Mouse (Mus musculus): Measurements from ENCODE around the gene Cfap97d1. TPM values are rescaled to one million over a fixed set of nuclear protein-coding genes. Genes with fewer than 3 reads are reported as not detected.
A peak's percentile ranks its signal among the peaks of the same experiment; 100 is the strongest.

Gene Cfap97d1
- polyA plus RNA-seq, 1 experiment from 2014 or later: not detected

DNA sequence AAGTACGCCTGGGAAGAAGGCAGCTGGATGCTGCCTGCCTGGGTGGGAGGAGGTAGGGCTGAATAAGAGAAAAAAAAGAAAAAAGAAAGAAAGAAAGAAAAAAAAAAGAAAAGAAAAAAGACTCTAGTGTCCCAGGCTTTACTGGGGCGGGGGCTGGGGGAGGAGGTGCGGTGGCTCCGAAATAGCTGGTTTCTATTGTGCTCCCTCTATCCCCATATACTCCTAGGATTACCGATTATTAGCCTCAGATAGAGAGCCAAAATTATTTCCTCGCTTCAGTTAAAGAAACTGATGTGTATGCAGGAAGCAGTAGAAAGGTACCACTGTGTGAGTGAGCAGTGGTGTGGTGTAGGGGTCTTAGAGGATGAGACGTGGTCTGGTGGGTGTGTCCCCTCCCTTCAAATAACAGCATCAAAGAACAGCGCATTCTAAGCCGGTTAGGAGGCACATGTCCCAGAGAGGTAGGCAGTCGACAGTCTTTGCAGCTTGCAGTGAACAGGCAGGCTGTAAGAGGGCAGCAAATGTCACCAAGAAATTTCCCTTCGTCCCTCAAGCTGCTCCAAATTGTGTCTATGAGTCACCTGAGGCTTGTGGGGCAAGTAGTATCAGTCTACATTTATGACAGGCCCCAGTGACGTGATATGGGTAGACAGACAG lies 43.4 kb downstream of the Cfap97d1 start:
- peak overlapping the region; percentile 92 for H3K4me2 ChIP-seq (replicated peaks)
- 7% methylated on average over 12 of the region's 12 CpGs for WGBS
- H3K4me1 ChIP-seq: peaks cover 16% of the 10 kb centered on the region; the same call in 1 of the 2 replicates
- ATAC-seq (ENCODE audit: insufficient number of reproducible peaks, insufficient read depth, low FRiP score, low TSS enrichment): no peak; the same call in 1 of the 2 replicates
- peak overlapping the region; percentile 71 for H3K4me3 ChIP-seq
- H3K27ac ChIP-seq: peak overlapping the region; percentile 79; the same call in 1 of the 2 replicates
- H3K36me3 ChIP-seq: no peaks in the 10 kb centered on the region
- peaks cover 9% of the 10 kb centered on the region; the same call in 1 of the 2 replicates for H3K27me3 ChIP-seq
- no peaks in the 10 kb centered on the region for H3K9me3 ChIP-seq
- H3K9ac ChIP-seq: peak overlapping the region; percentile 61; the same call in 1 of the 2 replicates

DNA sequence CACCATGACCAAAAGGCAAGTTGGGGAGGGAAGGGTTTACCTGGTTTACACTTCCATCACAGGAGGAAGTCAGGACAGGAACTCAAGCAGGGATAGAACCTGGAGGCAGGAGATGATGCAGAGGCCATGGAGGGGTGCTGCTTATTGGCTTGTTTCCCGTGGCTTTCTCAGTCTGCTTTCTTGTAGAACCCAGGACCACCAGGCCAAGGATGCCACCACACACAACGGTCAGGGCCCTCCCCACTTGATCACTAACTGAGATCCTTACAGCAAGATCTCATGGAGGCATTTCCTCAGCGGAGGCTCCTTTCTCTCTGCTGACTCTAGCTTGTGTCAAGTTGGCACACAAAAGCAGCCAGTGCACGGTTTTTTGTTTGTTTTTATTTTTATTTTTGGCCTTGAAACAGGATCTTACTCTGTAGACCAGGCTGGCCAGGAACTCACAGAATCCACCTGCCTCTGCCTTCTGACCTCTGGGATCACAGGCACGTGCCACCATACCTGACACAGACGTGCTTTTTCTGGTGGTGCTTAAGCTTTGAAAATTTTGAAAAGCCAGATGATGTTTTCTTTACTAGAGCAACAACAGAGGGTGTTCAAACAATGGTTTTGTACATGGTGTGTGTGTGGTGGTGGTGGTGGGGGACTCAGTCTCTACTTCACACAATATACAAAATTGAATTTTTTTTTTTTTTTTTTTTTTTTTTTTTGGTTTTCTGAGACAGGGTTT lies 44.2 kb downstream of the Cfap97d1 start, which contains the start of gene Mpp3:
TSS of gene Mpp3 (minus strand) at position 375 of the 730 bp plus-strand sequence.
- no peaks in the 10 kb centered on the region for H3K9me3 ChIP-seq
- H3K9ac ChIP-seq: no peak within 1 kb of the TSS
- H3K4me3 ChIP-seq: peak within 1 kb of the TSS; percentile 71
- H3K27ac ChIP-seq: no peak within 1 kb of the TSS
- ATAC-seq (ENCODE audit: insufficient number of reproducible peaks, insufficient read depth, low FRiP score, low TSS enrichment): no peak
- no peaks in the 10 kb centered on the region for H3K36me3 ChIP-seq
- H3K27me3 ChIP-seq: peaks cover 9% of the 10 kb centered on the region; the same call in 1 of the 2 replicates
- H3K4me2 ChIP-seq (replicated peaks): peak within 1 kb of the TSS; percentile 92
- peaks cover 16% of the 10 kb centered on the region; the same call in 1 of the 2 replicates for H3K4me1 ChIP-seq
- WGBS: 72% methylated on average over 6 of the region's 6 CpGs

DNA sequence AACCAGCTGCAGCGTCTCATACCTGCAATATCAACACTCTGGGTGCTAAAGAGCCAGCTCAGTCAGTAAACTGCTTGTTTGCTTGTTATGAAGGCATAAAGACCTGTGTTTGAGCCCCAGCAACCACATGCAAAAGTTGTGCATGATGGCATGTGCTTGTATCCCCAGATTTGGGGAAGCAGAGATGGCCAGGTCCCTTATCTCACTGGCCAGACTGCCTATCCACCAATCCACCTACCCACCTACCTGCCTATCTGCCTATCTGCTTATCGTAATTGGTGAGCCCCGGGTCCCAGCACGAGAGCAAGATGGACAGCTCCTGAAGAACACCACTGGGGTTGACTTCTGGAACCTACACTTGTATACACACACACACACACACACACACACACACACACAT lies 45.2 kb downstream of the Cfap97d1 start:
- peaks cover 9% of the 10 kb centered on the region; the same call in 1 of the 2 replicates for H3K27me3 ChIP-seq

DNA sequence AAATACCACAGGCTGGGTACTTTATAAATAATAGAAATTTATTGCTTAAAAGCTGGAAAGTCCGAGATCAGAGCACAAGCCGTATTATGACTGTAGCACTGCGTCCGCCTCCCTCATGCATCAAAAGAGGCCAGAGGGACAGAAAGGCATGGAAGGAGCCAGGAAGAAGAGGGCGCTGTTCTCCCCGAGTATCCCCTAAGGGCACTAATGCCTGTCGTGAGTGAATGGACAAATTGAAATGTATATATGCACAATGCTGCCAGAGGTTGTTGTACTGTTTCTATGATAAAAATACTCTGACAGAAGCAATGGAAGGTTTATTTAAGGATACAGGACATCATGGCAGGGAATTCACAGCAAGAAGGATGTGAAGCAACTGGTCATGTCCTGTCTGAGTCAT lies 45.9 kb downstream of the Cfap97d1 start:
- no peak overlapping the region for H3K4me3 ChIP-seq
- H3K9ac ChIP-seq: no peak overlapping the region
- WGBS: 34% methylated on average over 7 of the region's 7 CpGs
- no peak overlapping the region for H3K4me2 ChIP-seq (replicated peaks)
- H3K27me3 ChIP-seq: peaks cover 8% of the 10 kb centered on the region; the same call in 1 of the 2 replicates
- ATAC-seq (ENCODE audit: insufficient number of reproducible peaks, insufficient read depth, low FRiP score, low TSS enrichment): no peak
- no peak overlapping the region for H3K27ac ChIP-seq
- H3K9me3 ChIP-seq: no peaks in the 10 kb centered on the region
- H3K4me1 ChIP-seq: peaks cover 14% of the 10 kb centered on the region; the same call in 1 of the 2 replicates
- no peaks in the 10 kb centered on the region for H3K36me3 ChIP-seq

More for the DNA sequence above, 45.2 kb downstream of the Cfap97d1 start:
- H3K9ac ChIP-seq: no peak overlapping the region
- no peaks in the 10 kb centered on the region for H3K9me3 ChIP-seq
- ATAC-seq (ENCODE audit: insufficient number of reproducible peaks, insufficient read depth, low FRiP score, low TSS enrichment): no peak
- H3K27ac ChIP-seq: no peak overlapping the region
- no peak overlapping the region for H3K4me3 ChIP-seq
- 85% methylated on average over 4 of the region's 4 CpGs for WGBS
- peaks cover 14% of the 10 kb centered on the region; the same call in 1 of the 2 replicates for H3K4me1 ChIP-seq
- no peak overlapping the region for H3K4me2 ChIP-seq (replicated peaks)
- no peaks in the 10 kb centered on the region for H3K36me3 ChIP-seq

DNA sequence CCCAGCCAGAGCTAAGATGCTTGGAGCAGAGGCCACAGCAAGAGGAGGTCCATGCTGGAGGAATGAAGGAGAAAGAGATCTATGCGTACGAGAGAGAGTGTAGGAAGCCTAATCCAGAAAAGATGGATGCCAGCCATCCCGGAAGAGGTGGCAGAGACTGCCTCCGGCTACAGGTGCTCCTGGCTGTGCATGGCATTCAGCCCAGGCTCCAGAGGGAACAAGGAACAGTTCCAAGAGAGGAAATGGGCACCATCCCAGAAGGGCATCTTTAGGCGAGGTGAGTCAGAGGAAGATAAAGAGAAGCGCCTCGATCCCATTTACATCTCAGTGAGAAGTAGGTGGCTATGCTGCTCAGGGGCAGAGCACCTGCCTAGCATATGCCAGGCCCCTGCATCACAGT lies 47.1 kb downstream of the Cfap97d1 start:
- Histone ChIP-seq H3K27ac (no peak overlapping the region), H3K4me2 (replicated peaks) (no peak overlapping the region), H3K9ac (no peak overlapping the region), H3K27me3 (no peaks in the 10 kb centered on the region), H3K9me3 (no peaks in the 10 kb centered on the region), H3K4me1 (0 out of 2 replicates have a peak, but pooled peaks cover 5% of the 10 kb centered on the region), H3K36me3 (no peaks in the 10 kb centered on the region), H3K4me3 (no peak overlapping the region)
- no peak for ATAC-seq (ENCODE audit: insufficient number of reproducible peaks, insufficient read depth, low FRiP score, low TSS enrichment)
- WGBS: 82% methylated on average over 7 of the region's 7 CpGs

DNA sequence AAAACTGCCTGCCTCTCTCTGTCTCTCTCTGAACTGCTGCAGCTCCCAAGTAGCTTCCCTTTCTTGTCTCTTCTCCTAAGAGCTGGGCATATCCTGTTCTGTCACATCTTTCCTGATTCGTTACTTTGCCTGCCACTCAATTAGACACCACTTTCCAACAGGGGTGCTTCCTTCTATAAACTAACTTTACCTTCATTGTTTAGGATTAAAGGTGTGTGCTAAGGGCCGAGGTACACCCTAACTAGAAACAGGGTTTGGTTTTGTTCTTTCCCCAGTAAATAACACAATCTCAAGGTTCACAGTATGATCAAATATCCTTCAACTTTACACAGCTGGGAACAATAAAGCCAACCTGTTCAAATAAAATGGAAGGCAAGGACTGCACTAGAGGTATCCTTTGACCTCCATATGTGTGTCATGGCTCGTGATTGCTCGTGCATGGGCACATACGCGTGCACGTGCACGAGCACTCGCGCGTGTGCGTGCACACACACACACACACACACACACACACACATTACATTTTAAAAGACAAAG lies 49.0 kb downstream of the Cfap97d1 start:
- H3K4me2 ChIP-seq (replicated peaks): no peak overlapping the region
- no peak overlapping the region for H3K27ac ChIP-seq
- peaks cover 5% of the 10 kb centered on the region; the same call in 1 of the 2 replicates for H3K27me3 ChIP-seq
- H3K4me1 ChIP-seq: no peaks in the 10 kb centered on the region
- H3K9me3 ChIP-seq: no peaks in the 10 kb centered on the region
- H3K9ac ChIP-seq: no peak overlapping the region
- no peak overlapping the region for H3K4me3 ChIP-seq
- H3K36me3 ChIP-seq: no peaks in the 10 kb centered on the region
- ATAC-seq (ENCODE audit: insufficient number of reproducible peaks, insufficient read depth, low FRiP score, low TSS enrichment): no peak
- 79% methylated on average over 12 of the region's 12 CpGs for WGBS

DNA sequence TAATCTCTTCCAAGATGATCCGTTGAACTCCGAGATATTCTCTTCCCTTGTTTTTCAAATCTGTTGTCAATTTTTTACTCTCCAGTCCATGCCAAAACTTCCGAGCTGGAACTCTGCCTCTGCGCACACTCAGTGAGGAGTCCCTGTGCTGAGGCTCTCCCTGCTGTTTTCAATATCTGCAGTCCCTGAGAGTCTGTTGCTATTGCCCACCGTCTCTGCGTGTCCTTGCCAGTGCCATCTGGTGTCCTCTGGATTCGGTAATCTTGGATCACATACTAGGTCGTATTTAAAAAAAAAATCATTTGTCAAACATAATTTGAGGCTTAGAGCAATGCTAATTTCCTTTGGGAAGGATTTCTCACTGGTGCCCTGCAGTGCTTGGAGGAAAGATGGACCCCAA lies 50.8 kb downstream of the Cfap97d1 start:
- Histone ChIP-seq H3K9ac (no peak overlapping the region), H3K27me3 (peaks cover 5% of the 10 kb centered on the region; the same call in 1 of the 2 replicates), H3K27ac (no peak overlapping the region), H3K4me2 (replicated peaks) (no peak overlapping the region), H3K4me1 (no peaks in the 10 kb centered on the region), H3K4me3 (no peak overlapping the region), H3K9me3 (no peaks in the 10 kb centered on the region), H3K36me3 (no peaks in the 10 kb centered on the region)
- no peak for ATAC-seq (ENCODE audit: insufficient number of reproducible peaks, insufficient read depth, low FRiP score, low TSS enrichment)
- WGBS: 55% methylated on average over 8 of the region's 8 CpGs

DNA sequence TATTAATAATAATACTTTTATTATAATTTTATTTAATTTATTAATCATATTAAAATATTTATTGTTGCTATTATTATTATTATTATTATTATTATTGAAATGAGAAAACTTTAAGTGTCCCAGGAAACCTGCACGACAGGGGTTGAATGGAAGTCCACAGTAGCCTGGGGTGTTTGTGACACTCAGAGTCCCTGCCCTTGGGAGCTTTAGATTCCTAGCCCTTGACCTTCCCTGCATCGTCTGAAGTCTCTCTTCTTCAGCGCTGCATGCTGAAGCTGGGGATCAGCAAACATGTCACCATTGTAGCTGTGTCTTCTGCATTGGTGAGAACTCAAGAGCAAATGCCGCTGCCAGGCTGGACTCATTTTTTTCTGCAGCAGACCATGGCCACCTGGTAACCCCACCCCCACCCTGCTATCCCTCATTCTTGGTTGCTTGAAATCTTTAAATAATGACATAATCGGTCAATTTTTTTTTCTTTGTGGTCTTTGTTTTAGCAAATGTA lies 51.4 kb downstream of the Cfap97d1 start:
- H3K4me3 ChIP-seq: no peak overlapping the region
- H3K4me1 ChIP-seq: no peaks in the 10 kb centered on the region
- no peaks in the 10 kb centered on the region for H3K36me3 ChIP-seq
- no peak overlapping the region for H3K27ac ChIP-seq
- H3K27me3 ChIP-seq: peaks cover 5% of the 10 kb centered on the region; the same call in 1 of the 2 replicates
- H3K4me2 ChIP-seq (replicated peaks): no peak overlapping the region
- H3K9ac ChIP-seq: no peak overlapping the region
- WGBS: 78% methylated on average over 5 of the region's 5 CpGs
- no peaks in the 10 kb centered on the region for H3K9me3 ChIP-seq
- no peak for ATAC-seq (ENCODE audit: insufficient number of reproducible peaks, insufficient read depth, low FRiP score, low TSS enrichment)

DNA sequence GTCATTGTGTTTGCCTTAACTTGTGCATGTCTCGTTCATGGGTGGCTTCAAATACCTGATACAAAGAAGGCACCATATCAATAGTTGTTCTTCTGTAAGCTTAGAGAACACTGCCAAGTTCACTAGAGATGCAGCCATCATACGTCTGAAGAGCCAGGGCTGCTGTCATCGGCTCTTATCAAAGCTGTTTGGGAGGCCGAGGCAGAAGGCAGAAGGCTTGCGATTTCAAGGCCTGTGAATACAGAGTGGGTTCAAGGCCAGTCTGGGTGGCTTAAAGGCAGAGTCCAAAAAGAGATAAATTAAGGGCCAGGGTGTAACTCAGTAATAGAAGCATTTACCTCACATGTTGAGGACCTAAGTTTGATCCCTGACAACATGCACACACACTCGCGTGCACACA lies 52.3 kb downstream of the Cfap97d1 start:
- H3K27ac ChIP-seq: no peak overlapping the region
- WGBS: 85% methylated on average over 7 of the region's 7 CpGs
- no peaks in the 10 kb centered on the region for H3K4me1 ChIP-seq

DNA sequence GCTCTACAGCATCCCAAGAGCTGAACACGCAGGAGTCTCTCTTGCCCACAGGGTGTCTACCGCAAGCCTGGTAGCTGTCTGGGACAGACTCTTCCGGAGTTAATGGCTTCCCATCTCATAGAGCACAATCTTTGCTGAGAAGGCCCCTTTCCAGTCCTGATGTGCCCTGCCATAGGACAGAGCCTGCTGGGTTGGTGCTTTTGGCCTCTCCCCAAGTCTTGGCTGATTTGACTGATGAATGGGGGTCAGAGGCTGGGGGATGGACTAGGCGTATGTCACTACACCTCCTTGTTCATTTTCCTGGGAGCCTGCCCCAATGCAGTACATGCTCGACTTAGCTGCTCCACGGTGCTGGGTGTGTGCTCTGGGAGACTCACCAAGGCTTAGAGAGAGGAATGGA lies 53.7 kb downstream of the Cfap97d1 start:
- H3K9ac ChIP-seq: no peak overlapping the region
- H3K4me1 ChIP-seq: no peaks in the 10 kb centered on the region
- no peak for ATAC-seq (ENCODE audit: insufficient number of reproducible peaks, insufficient read depth, low FRiP score, low TSS enrichment)
- no peaks in the 10 kb centered on the region for H3K9me3 ChIP-seq
- H3K36me3 ChIP-seq: no peaks in the 10 kb centered on the region
- no peak overlapping the region for H3K27ac ChIP-seq
- H3K27me3 ChIP-seq: peaks cover 5% of the 10 kb centered on the region; the same call in 1 of the 2 replicates
- H3K4me2 ChIP-seq (replicated peaks): no peak overlapping the region
- 84% methylated on average over 6 of the region's 6 CpGs for WGBS
- H3K4me3 ChIP-seq: no peak overlapping the region

More for the DNA sequence above, 52.3 kb downstream of the Cfap97d1 start:
- Histone ChIP-seq H3K9ac (no peak overlapping the region), H3K36me3 (no peaks in the 10 kb centered on the region), H3K4me2 (replicated peaks) (no peak overlapping the region), H3K27me3 (peaks cover 5% of the 10 kb centered on the region; the same call in 1 of the 2 replicates), H3K4me3 (no peak overlapping the region), H3K9me3 (no peaks in the 10 kb centered on the region)
- no peak for ATAC-seq (ENCODE audit: insufficient number of reproducible peaks, insufficient read depth, low FRiP score, low TSS enrichment)

DNA sequence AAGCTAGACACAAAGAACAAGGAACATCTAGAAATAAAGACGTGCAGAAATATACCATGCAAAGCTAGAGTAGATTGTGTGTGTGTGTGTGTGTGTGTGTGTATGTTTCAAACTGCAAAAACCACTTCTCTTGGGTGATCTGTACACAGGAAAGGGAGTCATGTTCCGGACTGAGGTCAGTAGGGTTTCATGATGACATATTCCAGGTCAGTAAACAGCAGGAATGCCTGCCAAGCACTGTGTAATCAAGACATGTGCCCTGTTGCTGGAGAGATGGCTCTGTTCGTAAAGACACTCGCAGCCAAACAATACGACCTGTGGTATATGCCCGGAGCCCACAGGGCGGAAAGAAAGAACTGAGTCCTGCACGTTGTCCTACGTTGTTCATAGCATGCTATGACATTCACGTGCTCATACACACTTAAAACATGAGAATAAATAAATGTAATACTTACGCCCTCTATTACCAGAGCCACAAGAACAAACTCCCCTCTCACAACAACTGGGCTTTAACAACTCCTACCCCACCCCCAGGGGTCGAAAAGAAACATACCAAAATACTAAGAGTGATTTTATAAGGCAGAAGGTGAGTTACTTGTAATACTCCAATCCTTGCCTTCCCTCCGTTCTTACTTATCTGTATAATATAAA lies 55.5 kb downstream of the Cfap97d1 start:
- no peak overlapping the region for H3K9ac ChIP-seq
- H3K27me3 ChIP-seq: peaks cover 5% of the 10 kb centered on the region; the same call in 1 of the 2 replicates
- no peak overlapping the region for H3K27ac ChIP-seq
- ATAC-seq (ENCODE audit: insufficient number of reproducible peaks, insufficient read depth, low FRiP score, low TSS enrichment): no peak
- H3K36me3 ChIP-seq: no peaks in the 10 kb centered on the region
- H3K4me1 ChIP-seq: no peaks in the 10 kb centered on the region
- 71% methylated on average over 13 of the region's 13 CpGs for WGBS
- no peaks in the 10 kb centered on the region for H3K9me3 ChIP-seq
- no peak overlapping the region for H3K4me2 ChIP-seq (replicated peaks)
- no peak overlapping the region for H3K4me3 ChIP-seq

Data from embryonic facial prominence, embryonic 12.5 days (tissue).